Mouse (Mus musculus) heart, embryonic 13.5 days (tissue): ENCODE measurements around the gene Cdca7l. TPM values are rescaled to one million over a fixed set of nuclear protein-coding genes. Genes with fewer than 3 reads are reported as not detected.
A peak's percentile ranks its signal among the peaks of the same experiment; 100 is the strongest.

Experiments used
- ATAC-seq: fragments of 200-750 bp; cut with Nextera tagmentation; 2 replicates; pipeline ENCODE4 v1.8.0; 2017; ENCODE audit warnings: moderate TSS enrichment; ENCODE audit not compliant: insufficient number of reproducible peaks, low FRiP score, low TSS enrichment; ENCODE audit errors: extremely low read depth
- H3K27ac ChIP-seq: fragments of 300-500 bp; sonication (generic); replicated peaks from 2 replicates; pipeline ENCODE4 v1.5.1; 2015; ENCODE audit warnings: moderate library complexity, mild to moderate bottlenecking, inconsistent platforms
- H3K27me3 ChIP-seq: fragments of 300-500 bp; sonication (generic); replicated peaks from 2 replicates; pipeline ENCODE4 v1.6.1; 2015; ENCODE audit warnings: mild to moderate bottlenecking, inconsistent platforms
- H3K36me3 ChIP-seq: fragments of 300-500 bp; sonication (generic); 2 replicates; pipeline ENCODE4 v1.6.1; 2015; ENCODE audit warnings: mild to moderate bottlenecking, inconsistent platforms
- H3K4me1 ChIP-seq: fragments of 300-500 bp; sonication (generic); 2 replicates; pipeline ENCODE4 v1.6.1; 2015; ENCODE audit warnings: inconsistent platforms
- H3K4me2 ChIP-seq: fragments of 300-500 bp; sonication (generic); 2 replicates; pipeline ENCODE4 v1.6.1; 2015; ENCODE audit warnings: inconsistent platforms, mild to moderate bottlenecking, moderate library complexity
- H3K4me3 ChIP-seq: fragments of 300-500 bp; sonication (generic); 2 replicates; pipeline ENCODE4 v1.5.1; 2015; ENCODE audit warnings: moderate library complexity, mild to moderate bottlenecking, inconsistent platforms
- H3K9ac ChIP-seq: fragments of 300-500 bp; sonication (generic); 2 replicates; pipeline ENCODE4 v1.6.1; 2015; ENCODE audit warnings: inconsistent platforms, mild to moderate bottlenecking, moderate library complexity
- H3K9me3 ChIP-seq: fragments of 300-500 bp; sonication (generic); 2 replicates; pipeline ENCODE4 v1.6.1; 2016; ENCODE audit warnings: inconsistent platforms
- whole genome bisulfite sequencing: fragments of 180-500 bp; shearing (Covaris S2); methylation state at CpG from one replicate; pipeline ENCODE4 v1.1.7; 2015; ENCODE audit warnings: mixed read lengths; 5-methylcytosine and 5-hydroxymethylcytosine counted together
- polyA plus RNA-seq: library from polyadenylated mRNA; unstranded; fragments of >200 nt; fragmentation: Nextera tagmentation; extraction: Ambion mirVana; gene quantifications from 2 replicates; pipeline ENCODE4 v1.2.1, GENCODE M21; 2015

Cdca7l gene
- polyA plus RNA-seq, 1 experiment from 2014 or later, result 15.4 TPM

DNA sequence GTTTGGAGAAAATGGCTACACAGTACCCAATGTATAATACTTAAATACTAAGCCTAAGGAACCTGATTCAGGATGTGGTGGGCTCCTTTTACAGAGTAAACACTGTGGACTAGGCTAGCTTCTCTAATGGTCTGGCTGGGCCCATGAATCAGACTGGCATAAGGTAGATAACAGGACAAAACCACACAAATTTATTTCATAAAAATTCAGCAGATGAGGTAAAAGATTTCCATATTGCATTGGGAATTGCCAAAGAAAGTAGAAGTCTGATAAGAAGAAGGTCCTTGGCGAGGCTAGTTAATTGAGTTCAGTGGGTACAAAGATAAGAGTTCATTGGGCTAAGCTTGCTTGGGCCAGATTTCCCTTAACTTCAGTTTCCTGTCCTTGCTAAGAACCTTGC, 36.6 kb downstream of the Cdca7l start:
- no peaks in the 10 kb centered on the region for H3K36me3 ChIP-seq
- H3K9me3 ChIP-seq, result no peaks in the 10 kb centered on the region
- H3K4me3 ChIP-seq, result no peak overlapping the region
- peaks cover 8% of the 10 kb centered on the region for H3K4me1 ChIP-seq
- no peaks in the 10 kb centered on the region; the same call in 1 of the 2 replicates for H3K27me3 ChIP-seq
- no peak overlapping the region for H3K4me2 ChIP-seq
- ATAC-seq, result no peak
- no peak overlapping the region for H3K9ac ChIP-seq
- WGBS, result 33% methylated on average over 1 of the region's 1 CpGs
- no peak overlapping the region for H3K27ac ChIP-seq

- ATAC-seq, result no peak
- Histone ChIP-seq H3K4me3 (no peak overlapping the region), H3K27me3 (no peaks in the 10 kb centered on the region; the same call in 1 of the 2 replicates), H3K9me3 (no peaks in the 10 kb centered on the region), H3K9ac (no peak overlapping the region), H3K4me1 (peaks cover 8% of the 10 kb centered on the region), H3K36me3 (no peaks in the 10 kb centered on the region), H3K27ac (no peak overlapping the region), H3K4me2 (peak overlapping the region; percentile 95; the same call in 1 of the 2 replicates)
- WGBS, result 77% methylated on average over 1 of the region's 1 CpGs
These were observed 38.6 kb downstream of the Cdca7l start for GRCm38 (mm10) chr12:117842676-117843075.

GRCm38 (mm10) chr12:117843302-117844074, 39.4 kb downstream of the Cdca7l start:
- peak overlapping the region; percentile 65 for H3K27ac ChIP-seq
- H3K27me3 ChIP-seq, result no peaks in the 10 kb centered on the region; the same call in 1 of the 2 replicates
- no peaks in the 10 kb centered on the region for H3K36me3 ChIP-seq
- peak overlapping the region; percentile 95 for H3K4me2 ChIP-seq
- peak overlapping the region; percentile 92 for H3K9ac ChIP-seq
- no peaks in the 10 kb centered on the region for H3K9me3 ChIP-seq
- under 1% methylated on average over 69 of the region's 75 CpGs for WGBS
- peaks cover 8% of the 10 kb centered on the region for H3K4me1 ChIP-seq
- ATAC-seq, result peak; percentile 83
- H3K4me3 ChIP-seq, result peak overlapping the region; percentile 90

- Histone ChIP-seq H3K4me2 (peak overlapping the region; percentile 95), H3K4me3 (peak overlapping the region; percentile 90), H3K36me3 (no peaks in the 10 kb centered on the region), H3K4me1 (peaks cover 8% of the 10 kb centered on the region), H3K27ac (peak overlapping the region; percentile 65), H3K9ac (peak overlapping the region; percentile 92), H3K27me3 (no peaks in the 10 kb centered on the region), H3K9me3 (no peaks in the 10 kb centered on the region)
- ATAC-seq, result peak; percentile 32; the same call in 1 of the 2 replicates
- WGBS, result under 1% methylated on average over 15 of the region's 15 CpGs
These were observed 40.0 kb downstream of the Cdca7l start for GRCm38 (mm10) chr12:117844075-117844408.

GRCm38 (mm10) chr12:117844917-117845316, 40.8 kb downstream of the Cdca7l start:
- Histone ChIP-seq H3K4me3 (peak overlapping the region; percentile 90), H3K27me3 (no peaks in the 10 kb centered on the region), H3K9ac (peak overlapping the region; percentile 66), H3K4me1 (peaks cover 12% of the 10 kb centered on the region), H3K36me3 (no peaks in the 10 kb centered on the region), H3K4me2 (peak overlapping the region; percentile 95), H3K9me3 (no peaks in the 10 kb centered on the region), H3K27ac (no peak overlapping the region)
- WGBS, result 40% methylated on average over 2 of the region's 2 CpGs
- ATAC-seq, result no peak

DNA sequence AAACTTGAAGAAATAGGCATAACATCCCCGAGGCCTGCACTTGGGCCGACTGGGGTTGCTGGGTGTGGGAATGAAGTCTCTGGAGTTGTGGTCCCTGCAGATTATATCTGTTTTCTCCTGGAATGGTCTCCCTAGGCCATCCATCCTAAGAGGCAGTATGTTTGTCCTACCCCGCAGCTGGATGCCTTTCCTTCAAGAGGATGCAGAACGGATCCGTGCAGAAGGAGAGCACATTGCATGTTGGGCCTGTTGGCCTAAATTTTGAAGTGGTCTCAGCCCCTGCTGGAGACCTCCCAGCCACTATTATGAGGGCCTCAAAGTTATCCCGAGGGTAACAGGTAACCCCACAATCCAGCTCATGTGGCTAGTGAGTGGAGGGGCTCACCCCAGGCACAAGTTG, 44.5 kb downstream of the Cdca7l start:
- Histone ChIP-seq H3K36me3 (no peaks in the 10 kb centered on the region), H3K27ac (no peak overlapping the region), H3K4me3 (no peak overlapping the region), H3K27me3 (no peaks in the 10 kb centered on the region), H3K4me1 (peaks cover 28% of the 10 kb centered on the region), H3K9ac (no peak overlapping the region), H3K9me3 (no peaks in the 10 kb centered on the region), H3K4me2 (no peak overlapping the region)
- ATAC-seq, result no peak
- WGBS, result 88% methylated on average over 6 of the region's 6 CpGs

- H3K4me3 ChIP-seq, result no peak overlapping the region
- peak overlapping the region; percentile 75 for H3K27ac ChIP-seq
- H3K9ac ChIP-seq, result no peak overlapping the region
- peak; percentile 42; the same call in 1 of the 2 replicates for ATAC-seq
- 38% methylated on average over 10 of the region's 10 CpGs for WGBS
- H3K4me1 ChIP-seq, result peaks cover 20% of the 10 kb centered on the region
- no peaks in the 10 kb centered on the region for H3K9me3 ChIP-seq
- no peaks in the 10 kb centered on the region for H3K36me3 ChIP-seq
- H3K4me2 ChIP-seq, result peak overlapping the region; percentile 40
- H3K27me3 ChIP-seq, result no peaks in the 10 kb centered on the region
These were observed 46.4 kb downstream of the Cdca7l start for GRCm38 (mm10) chr12:117850472-117850871.

DNA sequence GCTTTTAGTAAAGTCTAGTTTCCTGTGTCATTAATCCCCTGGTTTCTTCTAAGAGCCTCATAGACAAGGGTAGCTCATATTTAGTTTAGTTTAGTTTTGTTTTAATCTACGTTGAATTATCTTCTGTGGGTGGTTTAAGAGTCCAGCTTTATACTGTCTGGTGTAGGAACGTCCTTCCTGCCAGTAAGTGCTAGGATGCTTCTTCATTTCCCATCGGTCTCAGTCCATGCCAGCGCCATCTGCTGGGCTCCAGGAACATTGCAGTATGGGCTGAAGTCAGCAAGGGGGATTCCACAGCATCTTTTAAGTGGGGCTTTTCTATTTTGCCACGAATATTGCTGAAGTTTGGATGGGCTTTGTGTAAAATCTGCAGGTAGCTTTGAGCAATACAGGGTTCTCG, 49.2 kb downstream of the Cdca7l start:
- H3K4me3 ChIP-seq, result no peak overlapping the region
- H3K27ac ChIP-seq, result no peak overlapping the region
- peaks cover 20% of the 10 kb centered on the region for H3K4me1 ChIP-seq
- H3K9ac ChIP-seq, result no peak overlapping the region
- ATAC-seq, result no peak
- H3K27me3 ChIP-seq, result no peaks in the 10 kb centered on the region
- H3K4me2 ChIP-seq, result no peak overlapping the region
- WGBS, result 19% methylated on average over 6 of the region's 6 CpGs
- no peaks in the 10 kb centered on the region for H3K36me3 ChIP-seq
- H3K9me3 ChIP-seq, result no peaks in the 10 kb centered on the region

GRCm38 (mm10) chr12:117857023-117857422, 52.9 kb downstream of the Cdca7l start:
- no peak for ATAC-seq
- Histone ChIP-seq H3K9me3 (no peaks in the 10 kb centered on the region), H3K27ac (no peak overlapping the region), H3K4me3 (no peak overlapping the region), H3K4me1 (no peaks in the 10 kb centered on the region), H3K36me3 (no peaks in the 10 kb centered on the region), H3K27me3 (no peaks in the 10 kb centered on the region), H3K9ac (no peak overlapping the region), H3K4me2 (no peak overlapping the region)
- 70% methylated on average over 9 of the region's 9 CpGs for WGBS

- Histone ChIP-seq H3K9me3 (no peaks in the 10 kb centered on the region), H3K4me3 (no peak overlapping the region), H3K9ac (no peak overlapping the region), H3K4me2 (no peak overlapping the region), H3K4me1 (0 out of 2 replicates have a peak, but pooled peaks cover 5% of the 10 kb centered on the region), H3K36me3 (no peaks in the 10 kb centered on the region), H3K27ac (no peak overlapping the region), H3K27me3 (no peaks in the 10 kb centered on the region)
- ATAC-seq, result no peak
- 87% methylated on average over 6 of the region's 6 CpGs for WGBS
These were observed 53.8 kb downstream of the Cdca7l start for GRCm38 (mm10) chr12:117857884-117858283.

- Histone ChIP-seq H3K27me3 (no peaks in the 10 kb centered on the region), H3K4me3 (no peak overlapping the region), H3K4me1 (0 out of 2 replicates have a peak, but pooled peaks cover 5% of the 10 kb centered on the region), H3K9ac (no peak overlapping the region), H3K4me2 (no peak overlapping the region), H3K9me3 (no peaks in the 10 kb centered on the region), H3K27ac (no peak overlapping the region), H3K36me3 (0 out of 2 replicates have a peak, but pooled peaks cover 7% of the 10 kb centered on the region)
- WGBS, result 67% methylated on average over 7 of the region's 7 CpGs
- ATAC-seq, result no peak
These were observed 56.8 kb downstream of the Cdca7l start for GRCm38 (mm10) chr12:117860840-117861239.

- Histone ChIP-seq H3K27ac (no peak overlapping the region), H3K4me2 (no peak overlapping the region), H3K4me3 (no peak overlapping the region), H3K36me3 (0 out of 2 replicates have a peak, but pooled peaks cover 11% of the 10 kb centered on the region), H3K4me1 (0 out of 2 replicates have a peak, but pooled peaks cover 5% of the 10 kb centered on the region), H3K9ac (no peak overlapping the region), H3K9me3 (no peaks in the 10 kb centered on the region), H3K27me3 (no peaks in the 10 kb centered on the region)
- WGBS, result 77% methylated on average over 3 of the region's 3 CpGs
- no peak for ATAC-seq
These were observed 57.2 kb downstream of the Cdca7l start for GRCm38 (mm10) chr12:117861249-117861648.
